Mouse (Mus musculus) intestine, embryonic 16.5 days (tissue): ENCODE results near the gene Shisa2. TPM values are rescaled to one million over a fixed set of nuclear protein-coding genes. Genes with fewer than 3 reads are reported as not detected.

Source experiments
- ATAC-seq: fragments of 200-750 bp; cut with Nextera tagmentation; 2 replicates; pipeline ENCODE4 v1.8.0; 2017; ENCODE audit warnings: moderate TSS enrichment, moderate library complexity
- H3K27ac ChIP-seq: fragments of 300-500 bp; sonication (generic); 2 replicates; pipeline ENCODE4 v1.5.1; 2014; ENCODE audit warnings: mild to moderate bottlenecking, low read length
- H3K27me3 ChIP-seq: fragments of 300-500 bp; sonication (generic); replicated peaks from 2 replicates; pipeline ENCODE4 v1.6.1; 2014; ENCODE audit warnings: low read length, control low read depth, mixed read lengths; ENCODE audit not compliant: control insufficient read depth, insufficient read depth
- H3K36me3 ChIP-seq: fragments of 300-500 bp; sonication (generic); 2 replicates; pipeline ENCODE4 v1.6.1; 2014; ENCODE audit warnings: low read length, control low read depth; ENCODE audit not compliant: control insufficient read depth, insufficient read depth
- H3K4me1 ChIP-seq: fragments of 300-500 bp; sonication (generic); 2 replicates; pipeline ENCODE4 v1.6.1; 2014; ENCODE audit warnings: low read length, control low read depth, mixed read lengths; ENCODE audit not compliant: control insufficient read depth, insufficient read depth
- H3K4me2 ChIP-seq: fragments of 300-500 bp; sonication (generic); 2 replicates; pipeline ENCODE4 v1.6.1; 2014; ENCODE audit warnings: low read depth, low read length, control low read depth
- H3K4me3 ChIP-seq: fragments of 300-500 bp; sonication (generic); 2 replicates; pipeline ENCODE4 v1.5.1; 2014; ENCODE audit warnings: mild to moderate bottlenecking, low read length
- H3K9ac ChIP-seq: fragments of 300-500 bp; sonication (generic); 2 replicates; pipeline ENCODE4 v1.6.1; 2014; ENCODE audit warnings: low read depth, low read length
- H3K9me3 ChIP-seq: fragments of 300-500 bp; sonication (generic); 2 replicates; pipeline ENCODE4 v1.6.1; 2016; ENCODE audit warnings: low read length, control low read depth; ENCODE audit not compliant: control insufficient read depth
- WGBS: fragments of 180-500 bp; shearing (Covaris S2); extraction: QIAGEN DNeasy Blood & Tissue Kit; methylation state at CpG from one replicate; pipeline ENCODE4 v1.1.7; 2014; 5-methylcytosine and 5-hydroxymethylcytosine counted together
- polyA plus RNA-seq: library from polyadenylated mRNA; unstranded; fragments of >200 nt; fragmentation: Nextera tagmentation; extraction: Ambion mirVana; gene quantifications from 2 replicates; pipeline ENCODE4 v1.2.1, GENCODE M21; 2015

The Shisa2 gene
- polyA plus RNA-seq, 1 experiment from 2014 or later, result 5.9 TPM

DNA sequence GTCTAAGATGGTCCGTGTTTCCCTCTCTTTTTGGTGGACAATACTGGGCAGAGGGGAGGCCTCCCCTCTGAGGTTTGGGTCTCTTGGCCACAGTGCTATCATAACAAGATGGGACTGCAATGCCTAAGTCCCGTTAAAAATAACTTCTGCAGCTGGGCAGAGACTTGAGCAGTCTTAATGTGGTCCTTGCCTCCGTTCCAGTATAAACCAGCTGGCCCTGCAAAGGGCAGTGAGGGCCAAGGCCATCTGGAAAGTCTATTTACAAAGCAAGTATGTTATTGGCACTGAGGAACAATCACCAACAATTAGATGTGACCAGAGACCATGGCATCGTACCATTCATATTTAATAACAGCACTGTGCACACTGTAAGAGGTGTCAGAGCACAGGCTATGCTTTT, 50.2 kb downstream of the Shisa2 start:
- Histone ChIP-seq H3K4me3 (no peak overlapping the region), H3K9ac (no peak overlapping the region), H3K27me3 (no peaks in the 10 kb centered on the region), H3K27ac (no peak overlapping the region), H3K36me3 (no peaks in the 10 kb centered on the region), H3K4me2 (no peak overlapping the region), H3K4me1 (peaks cover 8% of the 10 kb centered on the region), H3K9me3 (no peaks in the 10 kb centered on the region)
- no peak for ATAC-seq
- WGBS, result 64% methylated on average over 4 of the region's 4 CpGs

DNA sequence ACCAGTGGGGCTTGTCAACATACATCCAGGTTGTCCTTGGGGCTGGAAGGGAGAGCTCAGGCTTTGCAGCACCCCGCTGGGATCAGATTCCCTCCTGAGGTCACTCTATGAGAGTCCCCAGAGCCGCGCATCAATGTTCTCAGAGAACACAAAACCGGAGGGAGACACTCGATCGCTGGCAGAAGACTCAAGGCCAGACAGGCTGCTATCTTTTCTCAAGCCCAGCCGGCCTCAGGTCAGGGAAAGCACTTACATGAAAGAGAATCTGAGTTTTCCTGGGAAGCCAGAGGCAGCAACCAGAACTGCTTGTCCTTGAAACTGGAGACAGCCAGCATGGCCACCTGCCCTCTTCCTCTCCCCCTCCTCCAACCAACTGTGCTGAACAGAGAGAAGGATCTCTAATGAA, 52.5 kb downstream of the Shisa2 start:
- H3K27ac ChIP-seq, result no peak overlapping the region
- no peak overlapping the region for H3K9ac ChIP-seq
- no peaks in the 10 kb centered on the region for H3K36me3 ChIP-seq
- H3K27me3 ChIP-seq, result no peaks in the 10 kb centered on the region
- ATAC-seq, result no peak
- H3K4me3 ChIP-seq, result no peak overlapping the region
- H3K4me1 ChIP-seq, result peaks cover 8% of the 10 kb centered on the region
- no peak overlapping the region for H3K4me2 ChIP-seq
- H3K9me3 ChIP-seq, result no peaks in the 10 kb centered on the region
- WGBS, result 72% methylated on average over 7 of the region's 7 CpGs

Other genes with a start within 250 kb of the Shisa2 start
- gene Phf11c, start 229.9 kb upstream of the Shisa2 start, polyA plus RNA-seq, result 0.45 and 0.57 TPM in 2 replicates
- 7.2 and 8.3 TPM in 2 replicates for gene Setdb2, start 184.4 kb upstream of the Shisa2 start, polyA plus RNA-seq
- 35.9 and 36.2 TPM in 2 replicates for gene Cab39l, start 184.3 kb upstream of the Shisa2 start, polyA plus RNA-seq
- 30.4 and 32.3 TPM in 2 replicates for gene Cdadc1, start 27.3 kb upstream of the Shisa2 start, polyA plus RNA-seq